Mouse (Mus musculus) cortical plate, adult 2 months (tissue): ENCODE measurements around the gene Tkt.

ENCODE experiments used
- CTCF ChIP-seq: fragments of 200-500 bp; IDR thresholded peaks from 2 replicates; pipeline ENCODE4 v1.5.1; 2011; ENCODE audit warnings: mild to moderate bottlenecking, control low read depth, low read length; ENCODE audit not compliant: insufficient read depth; ENCODE audit errors: extremely low read depth
- POLR2A ChIP-seq: fragments of 200-500 bp; IDR thresholded peaks from 2 replicates; pipeline ENCODE4 v1.6.1; 2011; ENCODE audit warnings: mild to moderate bottlenecking, low read length, control low read depth; ENCODE audit not compliant: insufficient read depth; ENCODE audit errors: extremely low read depth

DNA sequence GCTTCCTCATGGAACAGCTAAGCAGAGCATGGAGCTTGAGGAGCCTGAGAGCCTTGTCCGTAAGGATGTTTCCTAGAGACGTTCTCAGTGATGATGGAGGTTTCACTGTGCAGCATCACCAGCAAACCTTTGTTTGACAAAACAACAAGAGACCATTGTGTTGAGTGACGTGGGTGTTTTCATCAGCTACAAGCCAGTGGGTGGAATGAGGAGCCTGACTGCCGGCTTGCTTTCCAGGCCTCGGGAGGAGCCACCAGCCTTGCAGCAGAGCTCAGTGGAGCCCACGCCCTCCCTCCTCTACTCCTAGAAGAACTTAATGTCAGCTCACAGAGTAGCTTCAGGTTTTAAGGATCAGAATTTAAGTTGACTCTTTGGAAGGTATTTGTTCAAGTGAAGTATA lies 24.8 kb upstream of the Tkt start:
- TF ChIP-seq CTCF (no peak), POLR2A (no peak)
